Mouse (Mus musculus) heart, embryonic 11.5 days (tissue): ENCODE results near the gene Pigm. TPM values are rescaled to one million over a fixed set of nuclear protein-coding genes. Genes with fewer than 3 reads are reported as not detected.
A peak's percentile ranks its signal among the peaks of the same experiment; 100 is the strongest.

ENCODE experiments used
- ATAC-seq: fragments of 200-750 bp; cut with Nextera tagmentation; replicated peaks from 2 replicates; pipeline ENCODE4 v1.8.0; 2017; ENCODE audit warnings: moderate library complexity; ENCODE audit not compliant: insufficient number of reproducible peaks, low FRiP score, low TSS enrichment
- H3K27ac ChIP-seq: fragments of 300-500 bp; sonication (generic); 2 replicates; pipeline ENCODE4 v1.5.1; 2014; ENCODE audit warnings: mild to moderate bottlenecking, low read depth, low read length
- H3K27me3 ChIP-seq: fragments of 300-500 bp; sonication (generic); 2 replicates; pipeline ENCODE4 v1.6.1; 2014; ENCODE audit warnings: mild to moderate bottlenecking, low read length, mixed read lengths; ENCODE audit not compliant: control insufficient read depth, insufficient read depth
- H3K36me3 ChIP-seq: fragments of 300-500 bp; sonication (generic); 2 replicates; pipeline ENCODE4 v1.6.1; 2014; ENCODE audit warnings: mild to moderate bottlenecking, low read length, moderate library complexity, mixed read lengths; ENCODE audit not compliant: control insufficient read depth, insufficient read depth
- H3K4me1 ChIP-seq: fragments of 300-500 bp; sonication (generic); 2 replicates; pipeline ENCODE4 v1.6.1; 2014; ENCODE audit warnings: low read length; ENCODE audit not compliant: control insufficient read depth, insufficient read depth
- H3K4me2 ChIP-seq: fragments of 300-500 bp; sonication (generic); 2 replicates; pipeline ENCODE4 v1.6.1; 2014; ENCODE audit warnings: mild to moderate bottlenecking, moderate library complexity
- H3K4me3 ChIP-seq: fragments of 300-500 bp; sonication (generic); 2 replicates; pipeline ENCODE4 v1.5.1; 2014; ENCODE audit warnings: low read depth, low read length
- H3K9ac ChIP-seq: fragments of 300-500 bp; sonication (generic); 2 replicates; pipeline ENCODE4 v1.6.1; 2014; ENCODE audit warnings: mild to moderate bottlenecking, low read depth, low read length, moderate library complexity
- H3K9me3 ChIP-seq: fragments of 300-500 bp; sonication (generic); replicated peaks from 2 replicates; pipeline ENCODE4 v1.6.1; 2016; ENCODE audit warnings: low read length; ENCODE audit not compliant: control insufficient read depth
- WGBS: fragments of 180-500 bp; shearing (Covaris S2); extraction: QIAGEN DNeasy Blood & Tissue Kit; methylation state at CpG from one replicate; pipeline ENCODE4 v1.1.7; 2014; ENCODE audit not compliant: insufficient replicate concordance; 5-methylcytosine and 5-hydroxymethylcytosine counted together
- polyA plus RNA-seq: library from polyadenylated mRNA; unstranded; fragments of >200 nt; fragmentation: Nextera tagmentation; extraction: Ambion mirVana; gene quantifications from 2 replicates; pipeline ENCODE4 v1.2.1, GENCODE M21; 2014

Gene Pigm
- polyA plus RNA-seq, 1 experiment from 2014 or later: 9.8 TPM

GRCm38 (mm10) chr1:172344820-172345219, 31.5 kb upstream of the Pigm start:
- Histone ChIP-seq H3K27me3 (peaks cover 42% of the 10 kb centered on the region), H3K9ac (no peak overlapping the region)

GRCm38 (mm10) chr1:172346707-172347106, 29.6 kb upstream of the Pigm start:
- Histone ChIP-seq H3K27ac (no peak overlapping the region), H3K27me3 (peaks cover 40% of the 10 kb centered on the region), H3K4me2 (no peak overlapping the region), H3K9me3 (no peaks in the 10 kb centered on the region), H3K36me3 (no peaks in the 10 kb centered on the region), H3K4me3 (no peak overlapping the region), H3K4me1 (peaks cover 9% of the 10 kb centered on the region), H3K9ac (no peak overlapping the region)
- WGBS: 82% methylated on average over 10 of the region's 10 CpGs
- ATAC-seq: no peak

More at GRCm38 (mm10) chr1:172344820-172345219, 31.5 kb upstream of the Pigm start:
- H3K27ac ChIP-seq: no peak overlapping the region
- H3K4me2 ChIP-seq: no peak overlapping the region
- peaks cover 6% of the 10 kb centered on the region; the same call in 1 of the 2 replicates for H3K4me1 ChIP-seq
- ATAC-seq: no peak
- H3K9me3 ChIP-seq: no peaks in the 10 kb centered on the region
- no peaks in the 10 kb centered on the region for H3K36me3 ChIP-seq
- H3K4me3 ChIP-seq: no peak overlapping the region
- WGBS: 75% methylated on average over 7 of the region's 7 CpGs

- ATAC-seq: no peak
- H3K36me3 ChIP-seq: no peaks in the 10 kb centered on the region
- WGBS: 82% methylated on average over 12 of the region's 12 CpGs
- no peaks in the 10 kb centered on the region for H3K9me3 ChIP-seq
- no peak overlapping the region for H3K27ac ChIP-seq
- H3K4me3 ChIP-seq: no peak overlapping the region
- H3K27me3 ChIP-seq: peaks cover 35% of the 10 kb centered on the region
- peaks cover 9% of the 10 kb centered on the region for H3K4me1 ChIP-seq
- no peak overlapping the region for H3K9ac ChIP-seq
- no peak overlapping the region for H3K4me2 ChIP-seq
These were observed 29.0 kb upstream of the Pigm start for GRCm38 (mm10) chr1:172347382-172347781.

GRCm38 (mm10) chr1:172349504-172349903, 26.8 kb upstream of the Pigm start:
- Histone ChIP-seq H3K9ac (no peak overlapping the region), H3K4me2 (no peak overlapping the region)
- WGBS: 68% methylated on average over 5 of the region's 5 CpGs

GRCm38 (mm10) chr1:172349916-172350812, 26.2 kb upstream of the Pigm start:
- peaks cover 28% of the 10 kb centered on the region for H3K27me3 ChIP-seq
- H3K9ac ChIP-seq: no peak overlapping the region
- no peaks in the 10 kb centered on the region for H3K9me3 ChIP-seq
- peak overlapping the region; percentile 27 for H3K4me2 ChIP-seq
- ATAC-seq: peak; percentile 41; the same call in 1 of the 2 replicates
- H3K4me1 ChIP-seq: peaks cover 9% of the 10 kb centered on the region
- H3K36me3 ChIP-seq: no peaks in the 10 kb centered on the region
- no peak overlapping the region for H3K27ac ChIP-seq
- 17% methylated on average over 19 of the region's 19 CpGs for WGBS
- no peak overlapping the region for H3K4me3 ChIP-seq

More at GRCm38 (mm10) chr1:172349504-172349903, 26.8 kb upstream of the Pigm start:
- Histone ChIP-seq H3K36me3 (no peaks in the 10 kb centered on the region), H3K4me3 (no peak overlapping the region), H3K9me3 (no peaks in the 10 kb centered on the region), H3K27ac (no peak overlapping the region), H3K27me3 (peaks cover 28% of the 10 kb centered on the region), H3K4me1 (peaks cover 9% of the 10 kb centered on the region)
- no peak for ATAC-seq

GRCm38 (mm10) chr1:172352001-172352400, 24.3 kb upstream of the Pigm start:
- no peaks in the 10 kb centered on the region for H3K36me3 ChIP-seq
- no peak overlapping the region for H3K27ac ChIP-seq
- no peak overlapping the region for H3K9ac ChIP-seq
- H3K27me3 ChIP-seq: peaks cover 33% of the 10 kb centered on the region
- no peak overlapping the region for H3K4me2 ChIP-seq
- no peak for ATAC-seq
- no peak overlapping the region for H3K4me3 ChIP-seq
- H3K4me1 ChIP-seq: peaks cover 9% of the 10 kb centered on the region
- 61% methylated on average over 6 of the region's 6 CpGs for WGBS
- H3K9me3 ChIP-seq: no peaks in the 10 kb centered on the region

- WGBS: 69% methylated on average over 3 of the region's 3 CpGs
- no peak overlapping the region for H3K9ac ChIP-seq
- no peak for ATAC-seq
- no peak overlapping the region for H3K4me2 ChIP-seq
- H3K4me3 ChIP-seq: no peak overlapping the region
- H3K36me3 ChIP-seq: no peaks in the 10 kb centered on the region
- H3K4me1 ChIP-seq: peaks cover 9% of the 10 kb centered on the region
- H3K9me3 ChIP-seq: no peaks in the 10 kb centered on the region
- H3K27ac ChIP-seq: no peak overlapping the region
- peaks cover 35% of the 10 kb centered on the region for H3K27me3 ChIP-seq
These were observed 23.9 kb upstream of the Pigm start for GRCm38 (mm10) chr1:172352453-172352852.

GRCm38 (mm10) chr1:172355336-172355735, 21.0 kb upstream of the Pigm start:
- Histone ChIP-seq H3K4me1 (peaks cover 2% of the 10 kb centered on the region), H3K27me3 (peaks cover 29% of the 10 kb centered on the region), H3K4me2 (no peak overlapping the region), H3K9ac (no peak overlapping the region), H3K4me3 (no peak overlapping the region), H3K27ac (no peak overlapping the region), H3K36me3 (no peaks in the 10 kb centered on the region), H3K9me3 (no peaks in the 10 kb centered on the region)
- no peak for ATAC-seq
- 46% methylated on average over 3 of the region's 3 CpGs for WGBS
